Mouse (Mus musculus) forebrain, embryonic 11.5 days (tissue): ENCODE measurements around the gene Clp1. TPM values are rescaled to one million over a fixed set of nuclear protein-coding genes. Genes with fewer than 3 reads are reported as not detected.

Source experiments
- ATAC-seq: fragments of 200-750 bp; cut with Nextera tagmentation; replicated peaks from 2 replicates; pipeline ENCODE4 v1.8.0; 2017; ENCODE audit warnings: moderate TSS enrichment; ENCODE audit not compliant: low FRiP score
- DNase-seq: peaks from one replicate; pipeline ENCODE4 v3.0.0-alpha.2; 2017; ENCODE audit warnings: low spot score
- H3K27ac ChIP-seq: fragments of 300-500 bp; sonication (generic); 2 replicates; pipeline ENCODE4 v1.5.1; 2014; ENCODE audit warnings: low read depth, low read length
- H3K27me3 ChIP-seq: fragments of 300-500 bp; sonication (generic); 2 replicates; pipeline ENCODE4 v1.6.1; 2014; ENCODE audit warnings: mild to moderate bottlenecking, low read length, mixed read lengths; ENCODE audit not compliant: control insufficient read depth, insufficient read depth
- H3K36me3 ChIP-seq: fragments of 300-500 bp; sonication (generic); 2 replicates; pipeline ENCODE4 v1.6.1; 2014; ENCODE audit warnings: mild to moderate bottlenecking, low read length, moderate library complexity, mixed read lengths; ENCODE audit not compliant: control insufficient read depth, insufficient read depth
- H3K4me1 ChIP-seq: fragments of 300-500 bp; sonication (generic); replicated peaks from 2 replicates; pipeline ENCODE4 v1.6.1; 2014; ENCODE audit warnings: low read length, mixed read lengths; ENCODE audit not compliant: control insufficient read depth, insufficient read depth
- H3K4me2 ChIP-seq: fragments of 300-500 bp; sonication (generic); 2 replicates; pipeline ENCODE4 v1.6.1; 2014; ENCODE audit warnings: low read depth, mild to moderate bottlenecking, low read length, moderate library complexity, mixed read lengths; ENCODE audit not compliant: severe bottlenecking
- H3K4me3 ChIP-seq: fragments of 300-500 bp; sonication (generic); 2 replicates; pipeline ENCODE4 v1.5.1; 2014; ENCODE audit warnings: low read depth, low read length
- H3K9ac ChIP-seq: fragments of 300-500 bp; sonication (generic); 2 replicates; pipeline ENCODE4 v1.6.1; 2014; ENCODE audit warnings: low read length
- H3K9me3 ChIP-seq: fragments of 300-500 bp; sonication (generic); 2 replicates; pipeline ENCODE4 v1.6.1; 2016; ENCODE audit warnings: low read length, mixed read lengths; ENCODE audit not compliant: control insufficient read depth
- WGBS: fragments of 180-500 bp; shearing (Covaris S2); extraction: QIAGEN DNeasy Blood & Tissue Kit; methylation state at CpG from one replicate; pipeline ENCODE4 v1.1.7; 2014; 5-methylcytosine and 5-hydroxymethylcytosine counted together
- polyA plus RNA-seq: library from polyadenylated mRNA; unstranded; fragments of >200 nt; fragmentation: Nextera tagmentation; extraction: Ambion mirVana; gene quantifications from 2 replicates; pipeline ENCODE4 v1.2.1, GENCODE M21; 2014

The Clp1 gene
- polyA plus RNA-seq, 1 experiment from 2014 or later, result 45.1 TPM

DNA sequence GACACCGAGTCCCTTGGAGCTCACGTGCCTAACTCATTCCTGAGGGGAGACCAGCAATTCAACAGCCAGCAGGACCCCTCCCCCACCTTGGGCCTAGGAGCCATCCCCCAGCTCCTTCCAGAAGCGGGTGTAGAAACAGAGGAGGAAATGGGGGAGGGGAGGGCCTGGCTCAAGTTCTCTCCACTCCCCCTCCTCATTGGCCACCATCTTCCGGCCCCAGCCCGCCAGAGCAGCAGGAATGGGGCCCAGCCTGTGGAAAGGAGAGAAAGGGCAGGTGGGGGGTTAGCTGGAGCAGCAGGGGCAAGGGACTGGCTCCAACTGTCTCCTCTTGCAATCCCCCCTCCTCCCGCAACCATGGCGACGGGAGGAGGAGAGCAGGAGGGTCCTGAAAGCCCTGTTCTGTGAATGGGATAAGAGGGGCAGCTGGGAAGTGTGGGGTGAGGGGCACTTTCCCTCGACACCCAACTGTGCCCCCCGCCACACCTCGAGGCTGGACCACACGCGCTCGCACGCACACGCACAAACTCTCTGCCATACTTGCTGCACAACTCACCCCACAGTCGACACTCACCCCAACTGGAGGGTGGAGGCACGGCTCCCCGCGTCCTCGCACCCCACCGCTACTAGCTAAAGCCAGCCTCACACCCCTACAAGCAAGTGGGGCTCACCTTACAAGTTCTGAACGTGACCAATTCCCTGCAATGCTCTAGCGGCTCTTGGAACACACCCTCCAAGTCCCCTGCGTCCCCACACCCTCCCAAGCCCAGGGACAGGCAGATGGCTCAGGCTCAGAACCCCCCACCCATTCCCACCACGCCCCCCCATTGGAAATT lies 15.5 kb upstream of the Clp1 start:
- H3K4me3 ChIP-seq, result peak overlapping the region; percentile 87
- no peaks in the 10 kb centered on the region for H3K36me3 ChIP-seq
- peak overlapping the region; percentile 99 for H3K9ac ChIP-seq
- H3K4me1 ChIP-seq, result peaks cover 30% of the 10 kb centered on the region
- ATAC-seq (peak; percentile 88), DNase-seq (peak; percentile 96)
- under 1% methylated on average over 25 of the region's 26 CpGs for whole genome bisulfite sequencing
- H3K27me3 ChIP-seq, result no peaks in the 10 kb centered on the region
- peak overlapping the region; percentile 81 for H3K4me2 ChIP-seq
- H3K9me3 ChIP-seq, result no peaks in the 10 kb centered on the region
- peak overlapping the region; percentile 100 for H3K27ac ChIP-seq

GRCm38 (mm10) chr2:84741841-84742450 lies 14.8 kb upstream of the Clp1 start:
- H3K9ac ChIP-seq, result peak overlapping the region; percentile 99
- 2% methylated on average over 5 of the region's 5 CpGs for WGBS
- no peak for DNase-seq
- H3K4me2 ChIP-seq, result peak overlapping the region; percentile 81
- no peaks in the 10 kb centered on the region for H3K9me3 ChIP-seq
- peak overlapping the region; percentile 87 for H3K4me3 ChIP-seq
- ATAC-seq, result no peak
- no peaks in the 10 kb centered on the region for H3K27me3 ChIP-seq
- H3K36me3 ChIP-seq, result no peaks in the 10 kb centered on the region
- peaks cover 37% of the 10 kb centered on the region for H3K4me1 ChIP-seq
- peak overlapping the region; percentile 100 for H3K27ac ChIP-seq

GRCm38 (mm10) chr2:84740608-84741333 lies 13.6 kb upstream of the Clp1 start:
- peak; percentile 55 for DNase-seq
- 68% methylated on average over 15 of the region's 15 CpGs for WGBS
- Histone ChIP-seq H3K27me3 (no peaks in the 10 kb centered on the region), H3K36me3 (no peaks in the 10 kb centered on the region), H3K4me3 (peak overlapping the region; percentile 87), H3K4me2 (peak overlapping the region; percentile 81), H3K27ac (peak overlapping the region; percentile 60), H3K4me1 (peaks cover 47% of the 10 kb centered on the region), H3K9me3 (no peaks in the 10 kb centered on the region), H3K9ac (peak overlapping the region; percentile 99; the same call in 1 of the 2 replicates)
- ATAC-seq, result no peak

DNA sequence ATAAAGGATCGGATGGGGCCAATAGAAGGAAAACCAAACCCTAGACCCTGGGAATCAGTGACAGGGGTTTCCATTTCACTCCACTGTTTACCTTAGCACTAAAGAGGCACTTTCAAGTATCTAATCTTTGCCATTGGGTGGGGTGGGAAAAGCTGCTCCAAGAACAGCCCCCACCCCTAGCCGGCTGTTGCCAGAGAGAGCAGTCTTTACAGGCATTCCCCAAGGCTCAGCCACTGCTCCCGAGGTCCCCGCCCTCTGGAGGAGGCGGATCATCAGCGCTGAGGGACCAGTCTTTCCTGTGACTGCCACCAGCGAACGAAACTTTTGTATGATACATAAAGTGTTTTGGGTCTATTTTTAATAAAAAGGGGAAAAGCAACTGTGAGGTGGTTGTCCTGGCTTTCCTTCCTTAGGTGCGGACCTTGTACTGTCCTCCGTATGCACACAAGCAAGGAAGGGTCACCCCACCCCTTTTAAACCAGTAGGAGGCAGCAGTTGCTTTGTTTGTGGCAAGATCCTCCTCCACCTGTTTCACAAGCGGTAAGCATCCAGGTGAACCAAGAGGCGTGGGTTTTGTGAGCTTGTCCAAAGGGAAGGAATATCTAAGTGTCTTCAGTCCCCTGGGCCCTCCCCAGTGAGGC lies 11.2 kb upstream of the Clp1 start:
- 3% methylated on average over 12 of the region's 12 CpGs for WGBS
- DNase-seq, result peak; percentile 76
- Histone ChIP-seq H3K27ac (peak overlapping the region; percentile 71), H3K27me3 (no peaks in the 10 kb centered on the region), H3K4me3 (0 out of 2 replicates have a peak overlapping the region, but pooled peaks have one; percentile 0), H3K9me3 (no peaks in the 10 kb centered on the region), H3K9ac (peak overlapping the region; percentile 52), H3K4me2 (peak overlapping the region; percentile 42), H3K36me3 (no peaks in the 10 kb centered on the region), H3K4me1 (peaks cover 61% of the 10 kb centered on the region)
- no peak for ATAC-seq

DNA sequence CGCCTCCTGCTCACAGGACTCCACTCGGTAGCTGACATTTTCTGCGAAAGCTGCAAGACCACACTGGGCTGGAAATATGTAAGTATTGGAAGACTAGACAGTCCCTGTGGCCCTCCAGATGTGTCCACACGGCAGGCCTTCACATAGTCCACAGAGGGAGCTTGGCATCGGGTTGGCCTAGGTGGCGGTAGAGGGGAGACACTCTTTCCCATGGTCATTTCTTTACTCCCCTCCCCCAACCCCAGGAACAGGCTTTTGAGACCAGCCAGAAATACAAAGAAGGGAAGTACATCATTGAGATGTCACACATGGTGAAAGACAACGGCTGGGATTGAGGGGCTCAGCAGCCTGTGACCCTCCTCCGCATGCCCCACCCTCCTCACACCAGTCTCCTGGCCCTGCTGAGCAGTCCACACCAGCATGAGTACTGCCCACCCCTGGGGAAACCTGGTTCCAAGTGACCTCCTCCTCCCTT lies 10.3 kb upstream of the Clp1 start:
- WGBS, result 3% methylated on average over 8 of the region's 8 CpGs
- Histone ChIP-seq H3K4me3 (peak overlapping the region; percentile 1; the same call in 1 of the 2 replicates), H3K9me3 (no peaks in the 10 kb centered on the region), H3K4me2 (peak overlapping the region; percentile 37; the same call in 1 of the 2 replicates), H3K4me1 (peaks cover 63% of the 10 kb centered on the region), H3K27me3 (no peaks in the 10 kb centered on the region), H3K9ac (peak overlapping the region; percentile 46), H3K36me3 (no peaks in the 10 kb centered on the region), H3K27ac (peak overlapping the region; percentile 71)
- ATAC-seq, result peak; percentile 16
- DNase-seq, result peak; percentile 79

GRCm38 (mm10) chr2:84736312-84737161 lies 9.4 kb upstream of the Clp1 start:
- no peaks in the 10 kb centered on the region for H3K36me3 ChIP-seq
- peak; percentile 75 for DNase-seq
- peak overlapping the region; percentile 79 for H3K9ac ChIP-seq
- peaks cover 61% of the 10 kb centered on the region for H3K4me1 ChIP-seq
- 6% methylated on average over 27 of the region's 27 CpGs for WGBS
- H3K9me3 ChIP-seq, result no peaks in the 10 kb centered on the region
- no peak for ATAC-seq
- peak overlapping the region; percentile 37; the same call in 1 of the 2 replicates for H3K4me2 ChIP-seq
- H3K4me3 ChIP-seq, result peak overlapping the region; percentile 9; the same call in 1 of the 2 replicates
- no peak overlapping the region for H3K27ac ChIP-seq
- H3K27me3 ChIP-seq, result no peaks in the 10 kb centered on the region

DNA sequence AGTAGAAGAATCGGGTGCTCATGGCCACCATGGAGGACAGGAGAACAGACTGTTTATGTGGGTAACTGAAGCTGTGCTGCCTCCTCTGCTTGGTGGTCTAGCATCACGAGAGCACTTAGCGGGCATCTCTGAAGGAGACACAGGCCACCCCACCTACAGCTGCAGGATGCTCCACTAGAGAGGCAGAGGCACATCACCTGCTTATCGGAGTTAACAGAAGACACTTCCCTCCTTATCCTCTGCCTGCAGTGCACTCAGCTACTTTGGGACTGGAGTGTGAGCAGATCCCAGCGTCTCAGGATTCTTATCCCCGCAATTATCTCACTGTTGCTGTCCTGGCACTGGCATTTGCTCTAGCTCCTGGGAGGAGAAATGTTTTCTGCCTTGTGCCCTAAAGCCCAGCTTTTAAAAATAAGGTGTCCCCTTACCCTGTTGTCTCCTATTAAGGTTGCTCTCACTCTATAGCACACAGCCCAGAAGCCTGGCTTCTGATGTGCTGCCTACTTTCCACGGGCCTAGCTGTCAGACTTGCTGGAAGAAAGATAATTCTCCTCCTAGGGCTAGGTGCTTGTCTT lies 8.3 kb upstream of the Clp1 start:
- Histone ChIP-seq H3K27ac (0 out of 2 replicates have a peak overlapping the region, but pooled peaks have one; percentile 59), H3K27me3 (no peaks in the 10 kb centered on the region), H3K9ac (peak overlapping the region; percentile 79), H3K4me2 (peak overlapping the region; percentile 77; the same call in 1 of the 2 replicates), H3K9me3 (no peaks in the 10 kb centered on the region), H3K4me1 (peaks cover 53% of the 10 kb centered on the region), H3K4me3 (peak overlapping the region; percentile 53), H3K36me3 (no peaks in the 10 kb centered on the region)
- DNase-seq, result peak; percentile 57
- WGBS, result 25% methylated on average over 7 of the region's 7 CpGs
- ATAC-seq, result no peak
